Mouse (Mus musculus): ENCODE results near the gene Thap3. TPM values are rescaled to one million over a fixed set of nuclear protein-coding genes. Genes with fewer than 3 reads are reported as not detected.
A peak's percentile ranks its signal among the peaks of the same experiment; 100 is the strongest.

Gene Thap3
- total RNA-seq, 2 experiments from 2014 or later = 16.9 to 23.7 TPM

GRCm38 (mm10) chr4:151985886-151986285 lies 2.9 kb downstream of the Thap3 start:
- no peak for DNase-seq (ENCODE audit: low spot score in 2 of 2)

GRCm38 (mm10) chr4:151983560-151983959 lies 5.2 kb downstream of the Thap3 start:
- no peak for DNase-seq (ENCODE audit: low spot score in 2 of 2)

- DNase-seq (ENCODE audit: low spot score in 2 of 2) = no peak
Observed at GRCm38 (mm10) chr4:151983043-151983442, 5.8 kb downstream of the Thap3 start.

DNA sequence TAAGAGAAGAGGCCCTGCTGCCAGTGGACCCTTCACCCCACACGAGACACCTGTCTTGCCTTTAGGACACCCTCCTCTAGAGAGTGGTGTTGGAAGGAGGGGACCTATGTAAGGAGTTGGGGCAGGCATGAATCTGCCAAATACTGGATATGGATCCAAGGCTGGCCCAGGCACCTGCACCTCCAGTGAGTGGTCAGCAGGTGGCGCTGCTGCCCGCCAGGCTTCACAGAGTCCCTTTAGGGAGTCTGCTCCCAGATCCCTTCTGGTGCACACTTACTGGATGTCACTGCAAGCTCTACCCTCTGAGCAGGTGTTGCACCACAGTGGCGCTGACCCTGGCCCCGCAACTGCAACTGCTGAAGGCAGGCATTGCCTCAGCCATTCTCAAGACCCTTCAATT lies 7.4 kb downstream of the Thap3 start:
- peak; percentile 83 to 86 for DNase-seq (ENCODE audit: low spot score in 2 of 2)

DNA sequence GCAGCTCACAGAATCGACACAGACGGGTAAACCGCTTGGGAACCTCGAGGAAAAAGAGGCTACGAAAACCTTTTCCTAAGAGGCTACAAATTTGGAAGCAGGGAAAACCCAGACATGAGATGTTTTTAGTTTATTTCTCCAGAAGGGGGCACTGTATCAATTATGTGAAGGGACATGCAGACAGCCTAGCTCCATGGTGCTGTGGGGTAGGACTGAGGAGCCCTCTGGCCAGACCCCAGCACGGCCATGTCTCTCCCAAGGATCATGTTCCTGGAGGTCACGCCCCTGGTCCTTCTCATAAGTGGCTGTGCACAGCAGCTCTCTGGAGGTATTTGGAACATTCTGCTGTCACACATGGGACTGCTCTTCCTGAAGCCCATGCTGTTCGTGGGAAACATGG lies 8.1 kb downstream of the Thap3 start:
- DNase-seq (ENCODE audit: low spot score in 2 of 2) = no peak

GRCm38 (mm10) chr4:151977748-151978147 lies 11.0 kb downstream of the Thap3 start:
- DNase-seq (ENCODE audit: low spot score in 2 of 2) = peak; percentile 87 to 94

- DNase-seq (ENCODE audit: low spot score in 2 of 2) = no peak
Observed at GRCm38 (mm10) chr4:151975441-151975840, 13.4 kb downstream of the Thap3 start.

DNA sequence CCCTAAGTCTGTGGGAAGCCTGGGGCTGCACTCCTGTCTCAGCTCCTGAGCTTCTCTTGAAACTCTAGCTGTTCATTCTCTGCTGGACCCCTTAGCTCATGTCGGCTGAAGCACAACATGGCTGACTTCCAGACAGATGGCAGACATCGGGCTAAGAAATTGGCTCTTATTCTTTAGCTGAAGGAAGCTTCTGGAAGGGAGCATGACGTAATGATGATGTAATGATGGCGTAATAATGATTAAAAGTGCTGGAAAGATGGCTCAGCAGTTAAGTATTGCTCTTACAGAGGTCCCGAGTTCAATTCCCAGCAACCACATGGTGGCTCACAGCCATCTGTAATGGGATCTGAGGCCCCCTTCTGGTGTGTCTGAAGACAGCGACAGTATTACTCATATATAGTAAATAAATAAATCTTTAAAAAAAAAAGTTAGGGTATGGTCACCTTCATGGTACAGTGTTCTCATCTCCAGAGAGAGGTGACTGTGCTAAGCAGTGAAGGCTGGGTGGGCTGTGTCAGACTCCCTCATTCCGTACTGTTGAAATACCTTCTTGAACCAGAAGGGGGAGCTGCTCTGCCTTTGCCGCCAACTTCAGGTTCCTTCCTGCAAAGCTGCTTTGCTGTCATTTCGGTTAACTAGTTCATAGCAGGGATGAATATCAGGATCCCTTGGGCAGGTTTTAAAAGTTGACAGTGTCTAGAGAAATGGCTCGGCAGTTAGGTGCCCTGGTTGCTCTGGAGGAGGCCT lies 16.4 kb downstream of the Thap3 start:
- DNase-seq (ENCODE audit: low spot score in 2 of 2) = peak in 1 of 2 experiments; percentile 44

DNA sequence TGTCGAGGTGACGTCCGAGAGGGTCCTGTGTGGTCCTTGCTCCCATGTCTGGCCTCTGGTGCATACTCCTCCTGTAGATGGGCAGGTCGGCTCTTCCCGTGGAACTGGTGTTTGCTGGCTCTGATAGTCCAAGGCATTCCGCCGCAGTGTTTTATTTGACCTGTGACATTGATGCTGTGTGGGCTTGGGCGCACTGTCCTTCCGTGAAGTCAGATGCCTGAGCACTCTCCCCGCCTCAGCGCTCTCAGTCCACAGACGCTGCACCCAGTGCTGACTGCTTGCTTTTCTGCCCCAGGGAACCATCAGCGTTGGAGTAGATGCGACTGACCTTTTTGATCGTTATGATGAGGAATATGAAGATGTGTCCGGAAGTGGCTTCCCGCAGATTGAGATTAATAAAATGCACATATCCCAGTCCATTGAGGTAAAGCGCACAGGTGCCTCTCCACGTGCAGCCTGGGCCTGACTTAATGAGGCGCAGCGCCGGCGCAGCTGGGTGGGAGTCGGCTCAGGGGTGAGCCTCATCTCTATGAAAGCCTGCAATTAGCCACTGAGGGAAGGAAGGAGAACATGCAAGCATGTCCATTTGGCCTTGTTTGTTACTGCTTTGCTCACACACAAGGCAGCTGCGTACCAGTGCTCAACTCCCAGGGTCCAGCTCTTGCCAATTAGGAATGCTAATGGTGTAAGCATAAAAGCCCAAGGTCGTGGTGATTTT lies 20.4 kb downstream of the Thap3 start:
- no peak for DNase-seq (ENCODE audit: low spot score in 2 of 2)

- no peak for DNase-seq (ENCODE audit: low spot score in 2 of 2)
Observed at GRCm38 (mm10) chr4:151962817-151963216, 26.0 kb downstream of the Thap3 start.

GRCm38 (mm10) chr4:151960513-151960854 lies 28.3 kb downstream of the Thap3 start:
- no peak for DNase-seq (ENCODE audit: low spot score in 2 of 2)

GRCm38 (mm10) chr4:151959849-151960512 lies 28.8 kb downstream of the Thap3 start:
- DNase-seq (ENCODE audit: low spot score in 2 of 2) = no peak

- no peak for DNase-seq (ENCODE audit: low spot score in 2 of 2)
Observed at GRCm38 (mm10) chr4:151957584-151958315, 31.0 kb downstream of the Thap3 start.

DNA sequence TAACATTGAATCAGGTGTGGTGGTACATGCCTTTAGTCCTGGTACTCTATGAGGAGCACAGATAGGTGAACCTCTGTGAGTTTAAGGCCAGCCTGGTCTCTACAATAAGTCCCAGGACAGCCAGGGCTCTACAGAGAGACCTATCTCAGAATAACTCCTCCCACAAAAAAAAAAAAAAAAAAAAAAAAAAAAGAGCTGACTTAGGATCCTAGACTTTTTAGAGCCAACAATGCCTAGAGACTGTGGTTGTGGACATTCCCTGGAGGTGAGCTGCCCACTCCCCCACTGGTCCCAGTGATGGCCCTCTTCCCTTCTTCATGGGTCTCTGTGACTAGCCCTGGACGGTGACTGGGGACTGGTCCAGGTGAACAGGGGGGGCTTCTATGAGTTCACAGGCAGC lies 33.0 kb downstream of the Thap3 start:
- no peak for DNase-seq (ENCODE audit: low spot score in 2 of 2)

DNA sequence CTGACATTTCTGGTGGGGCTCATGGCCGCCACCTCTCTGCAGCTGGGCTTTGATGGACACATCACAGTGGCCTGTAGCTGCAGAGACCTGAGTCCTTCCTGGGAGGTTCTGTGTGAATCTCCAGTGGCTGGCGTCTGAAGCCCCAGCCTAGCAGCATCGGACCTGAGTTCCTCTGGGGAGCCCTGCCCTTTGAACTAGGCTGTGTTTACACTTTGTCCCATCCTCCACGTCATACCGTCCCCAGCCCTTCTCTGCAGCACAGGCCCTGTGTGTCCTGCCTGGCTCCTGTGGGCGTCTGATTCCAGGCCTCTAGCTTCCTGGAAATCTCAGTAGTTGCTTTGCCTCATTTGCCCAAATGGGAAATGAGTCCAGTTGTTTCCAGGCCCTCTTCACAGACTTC lies 35.6 kb downstream of the Thap3 start:
- DNase-seq (ENCODE audit: low spot score in 2 of 2) = no peak

- DNase-seq (ENCODE audit: low spot score in 2 of 2) = no peak
Observed at GRCm38 (mm10) chr4:151948497-151949471, 40.0 kb downstream of the Thap3 start.

DNA sequence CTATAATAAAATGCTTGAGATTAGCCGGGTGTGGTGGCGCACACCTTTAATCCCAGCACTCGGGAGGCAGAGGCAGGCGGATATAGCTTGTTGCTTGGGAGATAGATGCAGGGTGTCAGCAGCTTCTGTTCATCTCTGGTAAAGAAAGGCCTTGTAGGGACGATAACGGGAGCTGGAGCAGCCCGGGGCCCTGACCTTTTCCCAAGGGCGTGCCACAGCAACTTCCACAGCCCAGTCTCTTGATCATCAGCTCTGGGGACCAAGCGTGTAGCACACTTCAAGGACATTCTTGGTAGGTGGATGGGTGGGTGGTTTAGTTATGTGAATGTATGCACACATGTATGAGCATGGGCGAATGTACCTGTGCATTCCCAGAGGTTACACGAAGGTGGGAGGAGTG lies 42.6 kb downstream of the Thap3 start:
- no peak for DNase-seq (ENCODE audit: low spot score in 2 of 2)

GRCm38 (mm10) chr4:151938089-151938488 lies 50.7 kb downstream of the Thap3 start:
- no peak for DNase-seq (ENCODE audit: low spot score in 2 of 2)

DNA sequence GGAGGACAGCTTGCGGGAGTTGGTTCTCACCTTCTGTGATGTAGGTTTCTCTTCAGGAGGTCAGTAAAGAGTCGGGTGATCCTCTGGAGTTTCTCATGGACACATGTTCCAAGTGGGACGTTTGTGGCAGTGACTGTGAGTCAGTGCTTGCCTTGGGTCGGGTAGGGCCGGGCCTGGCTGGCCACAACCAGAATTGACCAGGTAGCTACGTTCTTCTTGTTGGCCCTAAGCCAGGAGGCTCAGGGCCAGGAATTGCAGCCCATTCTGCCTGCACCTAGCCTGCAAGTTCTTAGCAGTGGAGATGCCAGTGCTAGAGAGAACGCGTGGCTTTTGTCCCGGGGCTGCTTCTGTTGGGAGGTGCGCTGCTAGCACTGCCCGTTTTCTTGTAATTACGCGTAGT lies 51.4 kb downstream of the Thap3 start:
- DNase-seq (ENCODE audit: low spot score in 2 of 2) = no peak

- DNase-seq (ENCODE audit: low spot score in 2 of 2) = no peak
Observed at GRCm38 (mm10) chr4:151934215-151934572, 54.6 kb downstream of the Thap3 start.

All from left cerebral cortex, adult 18-20 months (tissue).